Mouse (Mus musculus) heart, postnatal 14 days (tissue): Measurements from ENCODE around the gene Olfr270. TPM values are rescaled to one million over a fixed set of nuclear protein-coding genes. Genes with fewer than 3 reads are reported as not detected.
A peak's percentile ranks its signal among the peaks of the same experiment; 100 is the strongest.

Experiments used
- DNase-seq, 2 experiments: peaks; one replicate each; pipeline ENCODE4 v3.0.0; 2021 to 2022
- intact Hi-C: fragments of 180-260 bp; cut with DNase I; formaldehyde crosslinking; loops from one replicate; pipeline ENCODE4 v1.15.1; 2025
- long read RNA-seq, 2 experiments: library from polyadenylated mRNA; stranded (forward); transcript quantifications; one replicate each; pipeline ENCODE4 v2.0.0; 2021
- total RNA-seq, 2 experiments: library from RNA; stranded (reverse); gene quantifications; 2 replicates each; pipeline ENCODE4 v1.2.3; 2021

The Olfr270 gene
- total RNA-seq, result not detected
- long read RNA-seq, experiment 1, result 0 reads
- long read RNA-seq, experiment 2, result 0 reads

GRCm38 (mm10) chr4:52964247-52964646 is at the start of gene Olfr270:
Olfr270 (plus strand) TSS chr4:52964547.
- no peak for DNase-seq
- intact Hi-C loops, result no loop called here

DNA sequence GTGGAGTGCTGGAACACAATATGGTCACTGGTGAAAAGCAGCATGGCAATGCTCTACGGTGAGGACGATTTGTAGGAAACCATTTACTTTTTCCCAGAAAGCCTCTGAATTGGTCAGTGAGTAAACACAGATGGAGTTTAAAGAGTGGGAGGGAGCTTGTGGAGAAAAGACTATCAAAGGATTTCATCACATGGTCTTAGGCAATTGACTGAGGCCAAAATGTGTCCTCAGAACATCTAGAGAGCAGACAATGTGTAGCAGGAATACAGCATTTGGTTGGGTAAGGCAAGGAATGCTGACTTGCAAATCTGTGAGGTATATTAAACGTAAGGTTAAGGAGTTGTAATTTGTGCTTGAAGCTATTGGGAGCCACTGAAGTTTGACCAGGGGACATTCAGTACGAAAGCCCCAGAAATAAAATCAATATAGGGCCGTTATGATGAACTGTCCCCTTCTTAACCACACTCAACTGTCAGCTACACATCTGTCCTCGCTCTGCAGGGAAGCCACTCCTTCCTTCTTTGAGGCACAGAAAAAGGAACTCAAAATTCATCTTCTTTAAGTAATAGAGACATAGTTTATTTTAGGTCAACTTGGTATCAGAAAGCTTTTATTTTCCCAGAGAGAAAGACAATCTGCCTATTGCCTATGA is 47.6 kb upstream of the Olfr270 start:
- intact Hi-C loops, result no loop called here
- no peak for DNase-seq

DNA sequence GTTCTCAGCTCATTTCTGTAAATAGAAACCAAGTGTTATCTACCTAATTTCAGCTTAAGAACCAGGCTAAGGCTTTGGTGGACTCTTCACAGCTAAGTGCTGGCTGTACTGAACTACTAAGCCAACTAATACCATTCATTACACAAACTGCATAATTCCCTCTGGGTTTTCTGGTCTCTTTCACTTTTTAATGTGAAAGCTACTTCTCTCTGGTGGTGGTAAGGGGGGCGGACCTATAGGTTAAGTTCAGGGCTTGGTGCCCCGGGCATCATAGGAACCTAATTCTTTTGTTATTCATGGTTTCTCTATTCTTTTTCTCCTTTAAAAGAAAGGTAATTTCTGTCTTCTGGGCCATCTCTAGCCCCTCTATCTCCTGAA is 47.0 kb upstream of the Olfr270 start:
- intact Hi-C loops, result no loop called here
- no peak for DNase-seq

- intact Hi-C loops, result no loop called here
- no peak for DNase-seq
Measured at GRCm38 (mm10) chr4:52919078-52919477, 45.3 kb upstream of the Olfr270 start, which contains the start of gene Olfr272. Olfr272 (minus strand) TSS chr4:52919178.

- intact Hi-C loops, result no loop called here
- no peak for DNase-seq
Measured at GRCm38 (mm10) chr4:52930480-52930879, 33.9 kb upstream of the Olfr270 start.

- DNase-seq, result no peak
- intact Hi-C loops, result no loop called here
Measured at GRCm38 (mm10) chr4:52946665-52947064, 17.7 kb upstream of the Olfr270 start.

- no peak for DNase-seq
- intact Hi-C loops, result no loop called here
Measured at GRCm38 (mm10) chr4:52949005-52949404, 15.3 kb upstream of the Olfr270 start.

DNA sequence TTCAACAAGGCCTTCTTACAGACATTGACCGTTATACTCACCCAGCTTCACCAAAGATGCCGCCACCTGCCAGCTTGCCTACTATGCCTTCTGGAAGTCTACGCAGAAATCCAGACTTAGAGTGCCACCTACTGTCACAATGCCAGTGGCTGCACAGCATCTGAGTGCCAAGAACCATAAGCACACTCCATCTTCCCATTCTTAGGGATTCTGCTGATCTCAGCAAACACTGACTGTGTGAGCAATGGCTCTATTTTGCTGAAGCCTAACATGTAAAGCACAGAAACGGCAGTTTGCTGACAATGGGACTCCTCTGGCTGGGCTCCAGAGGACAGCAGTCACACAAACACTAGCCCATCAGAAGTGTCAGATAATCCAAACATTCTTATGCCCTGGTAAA is 5.7 kb upstream of the Olfr270 start:
- intact Hi-C loops, result no loop called here
- DNase-seq, result peak in 1 of 2 experiments; percentile 10

- intact Hi-C loops, result no loop called here
- DNase-seq, result no peak
Measured at GRCm38 (mm10) chr4:52985216-52985615, 20.9 kb downstream of the Olfr270 start.

- no peak for DNase-seq
Measured at GRCm38 (mm10) chr4:52986266-52986665, 21.9 kb downstream of the Olfr270 start.

DNA sequence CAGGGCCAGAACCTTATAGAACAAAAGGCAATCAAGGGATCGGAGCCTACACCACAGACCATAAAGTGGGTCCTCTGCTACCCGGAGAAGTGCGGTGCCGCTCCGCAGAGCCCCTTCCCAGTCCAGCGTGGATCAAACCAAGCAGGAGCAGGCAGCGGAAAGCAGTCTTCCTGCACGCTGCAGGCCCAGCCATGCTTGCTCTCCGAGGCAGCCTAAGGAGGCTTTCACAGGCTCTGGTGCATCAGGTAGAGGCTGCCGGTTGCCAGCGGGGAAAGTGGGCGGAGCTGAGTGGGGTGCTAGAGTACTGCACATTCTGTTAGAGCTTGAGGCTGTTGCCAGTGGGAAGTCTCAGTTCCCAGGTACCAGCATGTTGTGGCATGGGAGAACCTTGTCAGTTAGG is 24.9 kb downstream of the Olfr270 start, which contains the start of gene Nipsnap3a:
Nipsnap3a (plus strand) TSS at position 25 of the 400 bp plus-strand sequence.
- intact Hi-C loops, result no loop called here
- DNase-seq, result peak in 1 of 2 experiments; percentile 5

More at GRCm38 (mm10) chr4:52986266-52986665, 21.9 kb downstream of the Olfr270 start:
- intact Hi-C loops, result no loop called here

DNA sequence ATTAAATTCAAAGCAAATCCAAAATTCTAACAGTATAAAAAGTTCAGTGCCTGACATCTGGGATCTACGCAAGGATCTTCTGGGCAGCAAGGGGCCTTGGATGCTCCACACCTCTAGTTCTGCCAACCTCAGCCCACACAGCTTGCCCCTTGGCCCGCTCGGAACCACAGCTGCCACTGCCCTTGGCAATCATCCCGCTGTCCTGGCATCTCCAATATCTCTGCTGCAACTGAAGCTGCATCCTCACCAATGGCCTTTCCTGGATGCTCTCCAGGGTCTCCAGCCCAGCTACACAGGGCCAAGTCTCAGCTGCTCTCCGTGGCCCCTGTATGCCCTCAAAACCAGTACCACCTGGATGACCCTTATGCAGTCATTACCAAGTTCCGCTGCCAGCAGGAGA is 35.1 kb downstream of the Olfr270 start:
- DNase-seq, result no peak
- intact Hi-C loops, result no loop called here

DNA sequence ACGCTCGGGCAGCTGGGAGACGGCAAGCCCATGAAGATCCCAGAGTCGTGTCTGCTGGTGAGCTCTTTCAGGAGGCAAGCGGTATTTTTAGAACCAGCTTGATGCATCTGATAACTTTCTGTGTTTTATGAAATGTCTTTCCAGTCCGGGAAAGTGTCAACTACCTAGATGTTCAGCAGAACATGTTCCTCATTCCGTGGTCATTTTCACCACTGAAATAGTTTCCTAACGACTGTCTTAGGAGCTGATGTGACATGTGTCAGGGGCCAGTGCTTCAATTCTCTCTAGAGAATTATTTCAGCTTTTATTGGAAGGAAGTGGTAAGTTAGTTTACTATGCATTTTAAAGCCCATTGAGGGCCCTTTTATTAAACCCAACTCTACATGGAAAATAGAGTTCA is 35.8 kb downstream of the Olfr270 start:
- DNase-seq, result no peak
- intact Hi-C loops, result no loop called here

DNA sequence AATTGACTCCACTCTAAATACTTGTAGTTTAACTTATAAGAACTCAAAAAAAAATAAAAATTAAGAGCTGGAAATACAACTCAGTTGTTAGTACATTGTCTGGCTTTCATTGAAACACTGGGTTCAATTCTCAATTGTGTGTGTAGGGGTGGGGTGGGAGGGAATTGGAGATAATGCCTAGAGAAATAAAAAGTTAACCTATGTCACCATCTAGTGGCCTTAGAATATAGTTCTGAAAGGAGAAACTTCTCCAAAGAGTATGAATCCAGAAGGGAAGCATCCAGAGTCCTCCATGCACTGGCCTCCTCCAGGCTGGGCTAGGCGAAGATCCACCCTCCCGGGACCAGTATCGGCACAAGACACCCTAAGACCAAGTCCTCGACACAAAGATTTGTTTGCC is 44.8 kb downstream of the Olfr270 start:
- DNase-seq, result no peak
- intact Hi-C loops, result no loop called here

DNA sequence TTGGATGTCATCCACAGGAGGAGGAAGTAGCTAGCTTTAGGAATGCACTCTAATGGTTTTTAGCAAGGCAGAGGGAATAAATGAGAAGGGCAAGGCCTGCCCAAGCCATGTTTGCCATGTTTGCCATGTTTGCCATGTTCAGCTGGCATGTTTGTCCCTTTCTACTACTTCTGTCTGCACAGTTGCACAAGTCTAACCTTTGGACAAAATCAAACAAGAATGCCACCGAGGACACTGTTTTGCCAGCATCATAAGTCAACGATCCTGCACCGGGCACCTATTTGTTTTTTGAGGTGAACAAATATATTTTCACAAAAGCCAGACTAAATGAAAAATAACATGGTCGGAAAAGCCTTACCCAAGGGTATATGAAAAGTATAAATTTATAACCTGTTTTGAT is 45.5 kb downstream of the Olfr270 start:
- intact Hi-C loops, result no loop called here
- no peak for DNase-seq

- DNase-seq, result peak; percentile 94 to 97
Measured at GRCm38 (mm10) chr4:53011732-53012361, 47.5 kb downstream of the Olfr270 start, which contains the start of gene Nipsnap3b. Nipsnap3b (plus strand) TSS chr4:53011880.

GRCm38 (mm10) chr4:53014421-53014820 is 50.1 kb downstream of the Olfr270 start:
- intact Hi-C loops, result no loop called here
- DNase-seq, result no peak

More at GRCm38 (mm10) chr4:53011732-53012361, 47.5 kb downstream of the Olfr270 start, which contains the start of gene Nipsnap3b:
- intact Hi-C loops, result no loop called here

GRCm38 (mm10) chr4:53015024-53015423 is 50.7 kb downstream of the Olfr270 start:
- intact Hi-C loops, result no loop called here
- DNase-seq, result no peak

GRCm38 (mm10) chr4:53018392-53018791 is 54.0 kb downstream of the Olfr270 start:
- no peak for DNase-seq
- intact Hi-C loops, result no loop called here
